In genomic region chr3:94477981-94478422, GRCm38 (mm10) we compare ENCODE assay signal across 8 mouse cellular contexts. TPM values are rescaled to one million over a fixed set of nuclear protein-coding genes. Genes with fewer than 3 reads are reported as not detected.
A peak's percentile ranks its signal among the peaks of the same experiment; 100 is the strongest.
DNase-seq lines count a peak whose midpoint lies in the region; ATAC-seq and TF ChIP-seq lines count a peak whose summit lies in the region.

Gene Celf3, plus strand, starts transcription at chr3:94478295.

- TF ChIP-seq CTCF in olfactory bulb, adult 2 months (IDR thresholded peaks at IDR 0.05; ENCODE audit: insufficient read depth, low read depth, low read length): no peak

- no peak within 1 kb of the TSS for H3K4me3 ChIP-seq in lung, embryonic 16.5 days (ENCODE audit: low read length)
- H3K4me3 ChIP-seq in hindbrain, embryonic 14.5 days (replicated peaks; ENCODE audit: low read length): peak within 1 kb of the TSS; percentile 77
- no peak within 1 kb of the TSS for H3K4me3 ChIP-seq in limb, embryonic 12.5 days (replicated peaks)
- peak within 1 kb of the TSS; percentile 78 for H3K4me3 ChIP-seq in olfactory bulb, adult 2 months (ENCODE audit: insufficient read depth, low read depth, low read length)

- peak; percentile 10; the same call in 1 of the 2 replicates for ATAC-seq in lung, embryonic 16.5 days (ENCODE audit: low read depth)
- peak; percentile 94 for ATAC-seq in hindbrain, embryonic 14.5 days (ENCODE audit: low FRiP score)
- no peak for ATAC-seq in limb, embryonic 12.5 days (ENCODE audit: insufficient number of reproducible peaks, insufficient read depth, low FRiP score, low TSS enrichment, low read depth)

- H3K36me3 ChIP-seq in lung, embryonic 16.5 days (ENCODE audit: control insufficient read depth, insufficient read depth, low read length): no peaks in the 10 kb centered on the region
- H3K36me3 ChIP-seq in hindbrain, embryonic 14.5 days (replicated peaks; ENCODE audit: control insufficient read depth, insufficient read depth): peaks cover 20% of the 10 kb centered on the region
- no peaks in the 10 kb centered on the region for H3K36me3 ChIP-seq in limb, embryonic 12.5 days

- no peak; the same call in 1 of the 2 replicates for TF ChIP-seq POLR2A in olfactory bulb, adult 2 months (IDR thresholded peaks at IDR 0.05; ENCODE audit: insufficient read depth, low read depth, low read length)

- no peak for DNase-seq in lung, postnatal 10 days
- peak; percentile 79 for DNase-seq in embryo, embryonic 10.5 days (ENCODE audit: low spot score)
- peak; percentile 80 for DNase-seq in hindbrain, embryonic 14.5 days (ENCODE audit: low spot score)
- DNase-seq in spleen, adult 18-20 months: no peak
- DNase-seq in ovary, postnatal 14 days (ENCODE audit: low spot score): no peak

- H3K27me3 ChIP-seq in lung, embryonic 16.5 days (ENCODE audit: control insufficient read depth, insufficient read depth, low read depth, low read length): peaks cover 2% of the 10 kb centered on the region; the same call in 1 of the 2 replicates
- no peaks in the 10 kb centered on the region for H3K27me3 ChIP-seq in hindbrain, embryonic 14.5 days (ENCODE audit: control insufficient read depth, insufficient read depth, low read length)
- H3K27me3 ChIP-seq in limb, embryonic 12.5 days: peaks cover 49% of the 10 kb centered on the region

- no peaks in the 10 kb centered on the region for H3K9me3 ChIP-seq in lung, embryonic 16.5 days (ENCODE audit: control insufficient read depth, low read length)
- H3K9me3 ChIP-seq in hindbrain, embryonic 14.5 days (ENCODE audit: control insufficient read depth, low read length): no peaks in the 10 kb centered on the region
- H3K9me3 ChIP-seq in limb, embryonic 12.5 days: no peaks in the 10 kb centered on the region

- no peak within 1 kb of the TSS for H3K9ac ChIP-seq in lung, embryonic 16.5 days (ENCODE audit: low read length)
- peak within 1 kb of the TSS; percentile 97 for H3K9ac ChIP-seq in hindbrain, embryonic 14.5 days
- no peak within 1 kb of the TSS for H3K9ac ChIP-seq in limb, embryonic 12.5 days (replicated peaks)

- H3K4me2 ChIP-seq in lung, embryonic 16.5 days (ENCODE audit: low read depth, low read length): no peak within 1 kb of the TSS
- peak within 1 kb of the TSS; percentile 74 for H3K4me2 ChIP-seq in hindbrain, embryonic 14.5 days (replicated peaks)
- peak within 1 kb of the TSS; percentile 32 for H3K4me2 ChIP-seq in limb, embryonic 12.5 days

- no peak within 1 kb of the TSS for H3K27ac ChIP-seq in lung, embryonic 16.5 days (ENCODE audit: low read length)
- peak within 1 kb of the TSS; percentile 95 for H3K27ac ChIP-seq in hindbrain, embryonic 14.5 days
- H3K27ac ChIP-seq in limb, embryonic 12.5 days: no peak within 1 kb of the TSS
- peak within 1 kb of the TSS; percentile 96 for H3K27ac ChIP-seq in olfactory bulb, adult 2 months (ENCODE audit: insufficient read depth, low read depth, low read length)

- 3% methylated on average over 14 of the region's 14 CpGs for WGBS in lung, embryonic 16.5 days
- WGBS in hindbrain, embryonic 14.5 days: under 1% methylated on average over 14 of the region's 14 CpGs
- under 1% methylated on average over 13 of the region's 14 CpGs for WGBS in limb, embryonic 12.5 days
- WGBS in olfactory bulb, adult 2 months: 2% methylated on average over 14 of the region's 14 CpGs

- peaks cover 3% of the 10 kb centered on the region; the same call in 1 of the 2 replicates for H3K4me1 ChIP-seq in lung, embryonic 16.5 days (replicated peaks; ENCODE audit: control insufficient read depth, insufficient read depth, low read length)
- peaks cover 48% of the 10 kb centered on the region for H3K4me1 ChIP-seq in hindbrain, embryonic 14.5 days (replicated peaks; ENCODE audit: control insufficient read depth, insufficient read depth, low read length)
- H3K4me1 ChIP-seq in limb, embryonic 12.5 days (replicated peaks): peaks cover 31% of the 10 kb centered on the region
- peaks cover 47% of the 10 kb centered on the region for H3K4me1 ChIP-seq in olfactory bulb, adult 2 months (ENCODE audit: control insufficient read depth, insufficient read depth, low read length)

RNA-seq across cellular contexts. Expression of gene Celf3, which starts in this region (rescaled TPM):
- polyA plus RNA-seq in lung, embryonic 16.5 days (2015; fragmentation: Nextera tagmentation; extraction: Ambion mirVana): 2.3 and 3.3 TPM in 2 replicates
- polyA plus RNA-seq in hindbrain, embryonic 14.5 days (2014; fragmentation: Nextera tagmentation; extraction: Ambion mirVana): 182 and 237 TPM in 2 replicates
- polyA plus RNA-seq in limb, embryonic 12.5 days (2016; fragmentation: Nextera tagmentation; extraction: Ambion mirVana): 2.2 and 2.7 TPM in 2 replicates
- polyA plus RNA-seq in olfactory bulb, adult 2 months (2012; ENCODE audit: insufficient read depth, insufficient read length, low replicate concordance, missing spikeins): 386 TPM in 1 of 2 replicates, not detected in the other

Comparison
In these comparisons a context has a peak if more than half of its experiments do, and no peak if none do; other contexts are left out.
1. H3K27ac ChIP-seq: peak in hindbrain, embryonic 14.5 days (single experiment) and olfactory bulb, adult 2 months (single experiment); none in lung, embryonic 16.5 days (single experiment) and limb, embryonic 12.5 days (single experiment).
2. H3K4me3 ChIP-seq: peak in hindbrain, embryonic 14.5 days (single experiment) and olfactory bulb, adult 2 months (single experiment); none in lung, embryonic 16.5 days (single experiment) and limb, embryonic 12.5 days (single experiment).
3. DNase-seq: peak in embryo, embryonic 10.5 days (single experiment) and hindbrain, embryonic 14.5 days (single experiment); none in lung, postnatal 10 days (single experiment), spleen, adult 18-20 months (0 of 2) and ovary, postnatal 14 days (single experiment).